Comparison of ENCODE assay signal across 8 mouse cellular contexts in the genomic region with DNA sequence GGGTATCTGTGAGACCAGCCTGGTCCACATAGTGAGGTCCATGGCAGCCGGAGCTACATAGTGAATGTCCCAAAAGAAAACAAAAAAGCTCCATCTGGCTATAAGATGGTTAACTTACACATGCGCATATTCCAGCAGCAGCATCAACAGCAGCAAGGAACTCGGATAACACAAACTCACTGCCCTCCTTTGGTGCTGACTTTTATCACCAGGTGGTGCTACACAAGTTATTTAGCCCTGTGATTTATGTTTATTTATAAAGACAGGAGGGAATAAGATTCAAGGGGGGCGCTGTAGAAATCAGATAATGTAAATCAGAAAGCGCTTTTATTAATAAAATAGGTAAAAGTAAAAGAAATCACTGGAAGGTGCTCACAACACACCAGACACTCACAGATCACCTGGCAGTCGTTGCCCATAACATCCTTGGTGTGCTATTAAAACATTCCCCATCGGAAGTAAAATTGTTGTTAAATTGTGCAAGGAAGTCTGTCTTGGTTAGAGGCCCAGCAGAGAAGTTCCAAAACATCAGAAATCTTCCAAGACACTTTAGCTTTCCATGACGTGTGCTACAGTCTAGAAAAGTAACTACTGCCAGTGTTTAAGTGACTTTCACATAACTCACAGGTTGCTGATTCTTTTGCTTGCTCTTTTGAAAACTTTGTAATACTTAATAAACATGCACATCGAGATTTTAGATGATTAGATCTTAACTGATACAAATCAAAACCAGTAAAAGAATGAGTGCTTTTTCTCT. TPM values are rescaled to one million over a fixed set of nuclear protein-coding genes. Genes with fewer than 3 reads are reported as not detected.
DNase-seq lines count a peak whose midpoint lies in the region; ATAC-seq and TF ChIP-seq lines count a peak whose summit lies in the region.

No protein-coding gene starts in this region.

- peaks cover 40% of the 10 kb centered on the region for H3K79me2 ChIP-seq in MEL (ENCODE audit: control insufficient read depth, insufficient read depth, low read length, poor library complexity)

- 19% methylated on average over 9 of the region's 9 CpGs for WGBS in heart, embryonic 15.5 days
- WGBS in hindbrain, embryonic 12.5 days: 37% methylated on average over 9 of the region's 9 CpGs
- 39% methylated on average over 9 of the region's 9 CpGs for WGBS in midbrain, embryonic 13.5 days

- H3K9ac ChIP-seq in heart, embryonic 15.5 days: peak overlapping the region; percentile 93
- peak overlapping the region; percentile 83 for H3K9ac ChIP-seq in MEL (ENCODE audit: control insufficient read depth, low read depth, low read length, poor library complexity, severe bottlenecking)
- H3K9ac ChIP-seq in hindbrain, embryonic 12.5 days: 0 out of 2 replicates have a peak overlapping the region, but pooled peaks have one; percentile 88
- no peak overlapping the region for H3K9ac ChIP-seq in midbrain, embryonic 13.5 days (replicated peaks)

- H3K4me2 ChIP-seq in heart, embryonic 15.5 days: peak overlapping the region; percentile 80
- peak overlapping the region; percentile 76 for H3K4me2 ChIP-seq in hindbrain, embryonic 12.5 days (replicated peaks)
- peak overlapping the region; percentile 79 for H3K4me2 ChIP-seq in midbrain, embryonic 13.5 days (replicated peaks)

- no peak for DNase-seq in heart, postnatal 14 days
- DNase-seq in MEL (ENCODE audit: low read depth, low spot score): no peak
- DNase-seq in natural killer cell, adult 2 months (ENCODE audit: low spot score in 2 of 2): no peak
- no peak for DNase-seq in c-Kit-positive CD71-positive TER-119-positive erythroid progenitor cells, embryonic 14.5 days (ENCODE audit: low spot score)

- TF ChIP-seq RAD21 in MEL (IDR thresholded peaks at IDR 0.05; ENCODE audit: low read depth, low read length): no peak

- no peaks in the 10 kb centered on the region for H3K36me3 ChIP-seq in heart, embryonic 15.5 days
- H3K36me3 ChIP-seq in MEL (ENCODE audit: control insufficient read depth in 1 of 2, insufficient read depth in 2 of 2, low read length in 2 of 2): peaks cover 0 to 39% of the 10 kb centered on the region in 2 experiments; a peak in 3 of 4 replicates
- no peaks in the 10 kb centered on the region for H3K36me3 ChIP-seq in hindbrain, embryonic 12.5 days
- 0 out of 2 replicates have a peak, but pooled peaks cover 3% of the 10 kb centered on the region for H3K36me3 ChIP-seq in midbrain, embryonic 13.5 days

- H3K9me3 ChIP-seq in heart, embryonic 15.5 days (replicated peaks): no peaks in the 10 kb centered on the region
- no peaks in the 10 kb centered on the region for H3K9me3 ChIP-seq in MEL (replicated peaks; ENCODE audit: insufficient read depth, low read length)
- no peaks in the 10 kb centered on the region for H3K9me3 ChIP-seq in hindbrain, embryonic 12.5 days (replicated peaks)
- no peaks in the 10 kb centered on the region for H3K9me3 ChIP-seq in midbrain, embryonic 13.5 days

- peak overlapping the region; percentile 96 for H3K4me3 ChIP-seq in heart, embryonic 15.5 days
- peak overlapping the region; percentile 94 to 99; a peak in 3 of 4 replicates for H3K4me3 ChIP-seq in MEL (ENCODE audit: control insufficient read depth in 1 of 2, insufficient read depth in 1 of 2, low read depth in 2 of 2, low read length in 2 of 2)
- H3K4me3 ChIP-seq in hindbrain, embryonic 12.5 days: peak overlapping the region; percentile 65
- H3K4me3 ChIP-seq in midbrain, embryonic 13.5 days (replicated peaks): peak overlapping the region; percentile 62

- TF ChIP-seq POLR2A in MEL (IDR thresholded peaks at IDR 0.05; ENCODE audit: control insufficient read depth in 1 of 2, insufficient read depth in 1 of 2, low read depth in 1 of 2, low read length in 2 of 2, poor library complexity in 1 of 2): no peak

- intact Hi-C loops in heart, postnatal 14 days (cut with DNase I): loop anchor here (2.0 to 10.0 kb wide), 4 partner anchors 27 to 805 kb away; a partner anchor contains a TSS

- no peaks in the 10 kb centered on the region for H3K27me3 ChIP-seq in heart, embryonic 15.5 days
- H3K27me3 ChIP-seq in MEL (ENCODE audit: control insufficient read depth in 1 of 2, insufficient read depth in 2 of 2, low read length in 2 of 2): no peaks in the 10 kb centered on the region
- H3K27me3 ChIP-seq in hindbrain, embryonic 12.5 days: no peaks in the 10 kb centered on the region
- H3K27me3 ChIP-seq in midbrain, embryonic 13.5 days: no peaks in the 10 kb centered on the region

- H3K4me1 ChIP-seq in heart, embryonic 15.5 days (replicated peaks): peaks cover 42% of the 10 kb centered on the region
- peaks cover 0 to 27% of the 10 kb centered on the region in 2 experiments for H3K4me1 ChIP-seq in MEL (ENCODE audit: control insufficient read depth in 1 of 2, insufficient read depth in 2 of 2, low read length in 2 of 2)
- peaks cover 25% of the 10 kb centered on the region for H3K4me1 ChIP-seq in hindbrain, embryonic 12.5 days
- peaks cover 34% of the 10 kb centered on the region for H3K4me1 ChIP-seq in midbrain, embryonic 13.5 days (replicated peaks)

- no peak; a peak in 1 of 6 replicates for TF ChIP-seq CTCF in MEL (IDR thresholded peaks at IDR 0.05 in 2 of 3, conservative IDR thresholded peaks at IDR 0.05 in 1 of 3; ENCODE audit: control insufficient read depth in 1 of 3, insufficient read depth in 1 of 3, low read depth in 2 of 3, low read length in 3 of 3, poor library complexity in 1 of 3, severe bottlenecking in 1 of 3)

- H3K27ac ChIP-seq in heart, embryonic 15.5 days: peak overlapping the region; percentile 100
- H3K27ac ChIP-seq in MEL (ENCODE audit: control insufficient read depth, low read depth, low read length): no peak overlapping the region
- no peak overlapping the region for H3K27ac ChIP-seq in hindbrain, embryonic 12.5 days
- no peak overlapping the region for H3K27ac ChIP-seq in midbrain, embryonic 13.5 days

- no peak for ATAC-seq in heart, embryonic 15.5 days (replicated peaks; ENCODE audit: insufficient number of reproducible peaks, insufficient read depth, low FRiP score, low read depth)
- ATAC-seq in hindbrain, embryonic 12.5 days (ENCODE audit: low FRiP score): no peak
- ATAC-seq in midbrain, embryonic 13.5 days: no peak
- ATAC-seq in inflammation-experienced regulatory T-cells, adult 6 months: no peak

- TF ChIP-seq EP300 in MEL (IDR thresholded peaks at IDR 0.05; ENCODE audit: low read depth in 1 of 2, low read length in 2 of 2): no peak

TF ChIP-seq in MEL, 35 proteins besides CTCF, POLR2A, EP300 and RAD21 (continues in another document):
- TF ChIP-seq MAX (IDR thresholded peaks at IDR 0.05; ENCODE audit: low read length): no peak
- TF ChIP-seq ZC3H11A (IDR thresholded peaks at IDR 0.05; ENCODE audit: low read depth, low read length): no peak
- TF ChIP-seq SMC3 (IDR thresholded peaks at IDR 0.05; ENCODE audit: low read depth, low read length): no peak
- no peak for TF ChIP-seq USF1 (IDR thresholded peaks at IDR 0.05; ENCODE audit: low read depth, low read length)
- TF ChIP-seq USF2 (IDR thresholded peaks at IDR 0.05; ENCODE audit: borderline replicate concordance in 1 of 2, insufficient read depth in 1 of 2, low read depth in 1 of 2, low read length in 2 of 2): no peak
- TF ChIP-seq HCFC1 (IDR thresholded peaks at IDR 0.05; ENCODE audit: low read depth, low read length): no peak
- no peak for TF ChIP-seq NRF1 (IDR thresholded peaks at IDR 0.05; ENCODE audit: insufficient read depth, low read depth, low read length, poor library complexity, severe bottlenecking)
- TF ChIP-seq GATA1 (IDR thresholded peaks at IDR 0.05; ENCODE audit: low read depth, low read length): no peak
- TF ChIP-seq GABPA (IDR thresholded peaks at IDR 0.05; ENCODE audit: low read depth, low read length): no peak
- TF ChIP-seq POLR2AphosphoS2 (IDR thresholded peaks at IDR 0.05; ENCODE audit: low read length): no peak
- TF ChIP-seq ZKSCAN1 (IDR thresholded peaks at IDR 0.05; ENCODE audit: low read depth, low read length): no peak
- TF ChIP-seq NELFE (IDR thresholded peaks at IDR 0.05; ENCODE audit: low read depth, low read length): no peak
- TF ChIP-seq UBTF (IDR thresholded peaks at IDR 0.05; ENCODE audit: borderline replicate concordance, insufficient read depth, low read depth, low read length): no peak

RNA-seq across cellular contexts. Expression of a gene that starts 1.4 kb away (rescaled TPM):
- 733 and 988 TPM in 2 replicates for polyA plus RNA-seq in heart, embryonic 15.5 days (2015; fragmentation: Nextera tagmentation; extraction: Ambion mirVana)
- 100 to 1,000 TPM; 205 to 206 TPM for total RNA-seq in heart, postnatal 14 days (2021)
- total RNA-seq in MEL (2012; rRNA removed): 111 and 120 TPM in 2 replicates
- polyA plus RNA-seq in MEL (2012; ENCODE audit: insufficient read depth in 1 of 2, insufficient read length in 2 of 2, low read depth in 1 of 2, low replicate concordance in 2 of 2, missing spikeins in 1 of 2): 100 to 1,000 TPM in 1 of 2 experiments, not detected in 1; 129 TPM
- 172 and 196 TPM in 2 replicates for polyA plus RNA-seq in hindbrain, embryonic 12.5 days (2016; fragmentation: Nextera tagmentation; extraction: Ambion mirVana)
- 158 and 170 TPM in 2 replicates for polyA plus RNA-seq in midbrain, embryonic 13.5 days (2015; fragmentation: Nextera tagmentation; extraction: Ambion mirVana)
- polyA plus RNA-seq in inflammation-experienced regulatory T-cells, adult 6 months (2017; shearing (Covaris generic)): 100 to 1,000 TPM in 2 of 3 experiments, 10 to 100 TPM in 1; 88.8 to 114 (median 113) TPM

RNA-seq across cellular contexts. Expression of a gene that starts 1.5 kb away (rescaled TPM):
- 64.5 and 90.8 TPM in 2 replicates for polyA plus RNA-seq in heart, embryonic 15.5 days (2015; fragmentation: Nextera tagmentation; extraction: Ambion mirVana)
- 10 to 100 TPM; 32.4 to 34.2 TPM for total RNA-seq in heart, postnatal 14 days (2021)
- total RNA-seq in MEL (2012; rRNA removed): 183 and 203 TPM in 2 replicates
- 10 to 100 TPM in 1 of 2 experiments, not detected in 1; 98.3 TPM for polyA plus RNA-seq in MEL (2012; ENCODE audit: insufficient read depth in 1 of 2, insufficient read length in 2 of 2, low read depth in 1 of 2, low replicate concordance in 2 of 2, missing spikeins in 1 of 2)
- 56.6 and 61.1 TPM in 2 replicates for polyA plus RNA-seq in hindbrain, embryonic 12.5 days (2016; fragmentation: Nextera tagmentation; extraction: Ambion mirVana)
- 44.8 and 45.6 TPM in 2 replicates for polyA plus RNA-seq in midbrain, embryonic 13.5 days (2015; fragmentation: Nextera tagmentation; extraction: Ambion mirVana)
- 10 to 100 TPM; 31.1 to 34.2 (median 31.7) TPM for polyA plus RNA-seq in inflammation-experienced regulatory T-cells, adult 6 months (2017; shearing (Covaris generic))

RNA-seq across cellular contexts. Expression of a gene that starts 29.0 kb away (rescaled TPM):
- 6.0 and 6.8 TPM in 2 replicates for polyA plus RNA-seq in heart, embryonic 15.5 days (2015; fragmentation: Nextera tagmentation; extraction: Ambion mirVana)
- 1 to 10 TPM; 2.8 to 3.3 TPM for total RNA-seq in heart, postnatal 14 days (2021)
- total RNA-seq in MEL (2012; rRNA removed): 2.1 and 3.3 TPM in 2 replicates
- polyA plus RNA-seq in MEL (2012; ENCODE audit: insufficient read depth in 1 of 2, insufficient read length in 2 of 2, low read depth in 1 of 2, low replicate concordance in 2 of 2, missing spikeins in 1 of 2): 1 to 10 TPM in 1 of 2 experiments, not detected in 1; 1.7 TPM
- 12.6 and 13.2 TPM in 2 replicates for polyA plus RNA-seq in hindbrain, embryonic 12.5 days (2016; fragmentation: Nextera tagmentation; extraction: Ambion mirVana)
- polyA plus RNA-seq in midbrain, embryonic 13.5 days (2015; fragmentation: Nextera tagmentation; extraction: Ambion mirVana): 14.5 and 14.8 TPM in 2 replicates
- 1 to 10 TPM; 7.2 to 9.7 (median 7.3) TPM for polyA plus RNA-seq in inflammation-experienced regulatory T-cells, adult 6 months (2017; shearing (Covaris generic))
